Mouse (Mus musculus) gastrocnemius, postnatal 10 days (tissue): ENCODE measurements around the gene Susd2. TPM values are rescaled to one million over a fixed set of nuclear protein-coding genes. Genes with fewer than 3 reads are reported as not detected.
A peak's percentile ranks its signal among the peaks of the same experiment; 100 is the strongest.

ENCODE experiments used
- DNase-seq: peaks from one replicate; pipeline ENCODE4 v3.0.0; 2021; ENCODE audit warnings: mixed read lengths
- long read RNA-seq, 2 experiments: library from polyadenylated mRNA; stranded (forward); transcript quantifications; one replicate each; pipeline ENCODE4 v2.0.0; 2021
- total RNA-seq, 2 experiments: library from RNA; stranded (reverse); gene quantifications; 2 replicates each; pipeline ENCODE4 v1.2.3; 2021

The Susd2 gene
- 1 to 10 TPM; 2.6 to 3.3 TPM for total RNA-seq
- long read RNA-seq, experiment 1, partial matches to known transcripts, result 1 of 5 reads
- long read RNA-seq, experiment 1, other reads (novel, unspliced or antisense), result 0 of 5 reads
- long read RNA-seq, experiment 2, result 0 reads

DNA sequence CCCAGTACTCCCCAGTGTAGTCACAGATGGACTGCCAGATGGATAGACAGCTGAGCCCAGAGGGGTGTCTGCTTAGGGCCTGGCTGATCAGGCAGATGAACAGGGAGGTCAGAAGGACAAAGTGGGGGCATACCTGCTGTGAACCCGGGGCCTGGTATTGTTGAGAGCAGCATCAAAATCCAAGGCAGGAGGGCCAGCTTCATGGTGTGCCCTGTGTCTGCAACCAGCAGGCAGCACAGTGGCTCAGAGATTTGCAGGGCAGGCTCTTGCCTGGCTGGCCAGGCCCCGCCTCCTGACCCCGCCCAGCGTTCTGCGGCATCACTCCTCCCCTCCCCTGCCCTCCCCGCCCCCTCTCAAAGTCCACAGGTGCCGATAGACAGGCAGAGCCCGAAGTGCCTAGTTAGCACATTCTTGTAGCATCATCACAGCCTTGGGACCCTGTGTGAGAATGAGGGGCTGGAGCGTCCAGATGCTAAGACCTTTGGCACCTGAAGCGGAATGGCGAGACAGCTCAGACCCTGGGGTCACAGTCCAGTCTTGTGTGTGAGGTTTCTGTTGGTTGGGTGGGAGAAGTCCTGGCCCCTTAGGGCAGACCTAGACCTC is at the start of gene Susd2:
TSS of gene Susd2 (minus strand) at position 268 of the 603 bp plus-strand sequence.
- peak; percentile 49 for DNase-seq

DNA sequence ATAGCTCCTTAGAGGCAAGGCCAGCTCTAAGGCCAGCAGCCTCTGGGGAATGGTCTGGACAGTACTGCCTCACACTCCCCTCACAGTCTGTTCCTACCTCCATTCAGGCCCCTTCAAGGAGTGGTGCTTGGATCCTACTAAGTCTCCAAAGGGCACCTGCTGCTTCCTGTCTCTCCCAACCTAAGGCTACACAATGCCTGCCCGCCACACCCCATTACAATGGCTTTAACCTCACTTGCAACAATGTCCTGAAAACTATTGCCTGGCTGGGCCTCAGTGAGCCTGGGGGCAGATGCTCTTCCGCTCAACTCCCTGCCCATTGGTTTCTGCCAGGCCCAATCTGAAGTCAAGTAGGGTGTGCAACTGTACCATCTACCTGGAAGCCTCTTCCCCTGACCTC is 44.8 kb upstream of the Susd2 start:
- no peak for DNase-seq

GRCm38 (mm10) chr10:75686724-75687123 is 42.9 kb upstream of the Susd2 start:
- DNase-seq, result no peak

GRCm38 (mm10) chr10:75684035-75685004 is 40.5 kb upstream of the Susd2 start:
- no peak for DNase-seq

DNA sequence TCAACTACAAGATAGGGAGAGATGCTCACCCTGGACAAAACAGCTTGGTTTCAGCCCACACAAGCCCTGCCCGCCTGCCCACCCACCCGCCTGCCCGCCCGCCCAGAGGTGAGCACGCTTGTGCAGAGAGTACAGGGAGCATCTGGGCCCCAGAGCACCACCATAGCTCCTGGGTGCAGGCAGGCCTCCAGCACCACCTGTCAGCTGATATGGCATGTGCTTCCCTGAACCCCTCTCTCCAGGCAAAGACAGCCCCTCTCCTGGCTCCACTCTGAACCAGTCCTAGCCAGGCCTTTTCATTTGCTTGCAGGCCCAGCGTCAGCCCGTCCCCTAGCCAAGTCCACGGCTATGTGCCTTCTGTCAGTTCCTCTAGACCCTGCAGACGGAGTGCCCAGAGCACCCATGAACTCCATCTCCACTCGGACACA is 36.8 kb upstream of the Susd2 start:
- DNase-seq, result no peak

DNA sequence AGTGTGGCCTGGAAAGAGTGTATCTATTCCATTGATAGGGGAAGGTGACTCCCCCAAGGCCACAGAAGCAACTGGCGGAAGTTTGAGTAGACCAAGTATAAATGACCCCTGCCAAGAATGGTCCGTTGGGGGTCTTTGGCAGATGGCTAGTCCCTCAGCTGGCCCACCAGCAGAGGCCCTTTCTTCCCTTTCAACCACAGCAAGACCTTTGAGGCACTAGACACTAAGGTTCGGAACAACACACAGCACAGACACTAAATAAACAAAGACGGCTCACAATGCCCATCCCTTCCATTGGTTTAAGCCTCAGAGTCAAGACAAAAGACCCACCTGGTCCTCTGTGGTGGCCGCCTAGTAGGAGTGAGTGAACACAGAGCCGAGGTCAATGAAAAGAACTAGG is 35.4 kb upstream of the Susd2 start:
- no peak for DNase-seq

- peak; percentile 28 for DNase-seq
Measured at GRCm38 (mm10) chr10:75677989-75678388, 34.2 kb upstream of the Susd2 start.

DNA sequence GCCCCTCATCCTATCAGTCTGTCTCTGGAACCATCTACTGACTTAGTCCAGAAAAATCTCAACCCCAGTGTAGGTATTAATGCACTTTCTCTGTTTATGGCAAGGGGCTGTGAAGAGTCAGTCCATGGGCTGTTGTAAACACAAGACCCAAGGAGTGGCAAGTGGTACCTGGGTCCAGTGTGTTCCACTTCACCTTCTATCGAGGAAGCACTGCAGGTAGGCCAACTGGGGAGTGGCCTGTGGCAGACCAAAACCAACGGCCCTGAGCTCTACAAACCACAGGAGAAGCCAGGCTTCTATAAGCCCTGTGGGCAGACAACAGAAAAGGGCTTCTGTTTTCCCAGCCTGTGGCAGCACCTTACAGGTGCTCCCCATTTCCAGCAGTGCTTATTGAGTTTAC is 33.8 kb upstream of the Susd2 start:
- no peak for DNase-seq

- DNase-seq, result no peak
Measured at GRCm38 (mm10) chr10:75676819-75677565, 33.2 kb upstream of the Susd2 start.

DNA sequence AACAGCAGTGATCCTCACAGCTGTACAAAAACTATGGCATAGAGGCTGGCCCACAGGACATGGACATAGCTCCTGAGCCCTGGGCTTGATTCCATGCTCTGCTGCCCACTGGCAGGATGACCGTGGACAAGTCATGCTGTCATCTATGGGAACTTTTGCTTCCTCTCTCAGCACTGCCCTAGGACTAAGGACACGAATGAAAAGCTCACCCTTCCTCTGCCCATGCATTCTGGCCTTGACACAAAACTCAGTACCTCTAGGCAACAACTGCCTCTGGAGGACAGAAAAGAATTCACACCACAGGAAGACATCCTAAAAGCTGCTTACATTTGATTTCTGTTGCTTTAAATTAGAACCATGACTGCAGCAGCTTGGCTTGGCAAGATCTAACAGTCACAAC is 32.5 kb upstream of the Susd2 start:
- no peak for DNase-seq

DNA sequence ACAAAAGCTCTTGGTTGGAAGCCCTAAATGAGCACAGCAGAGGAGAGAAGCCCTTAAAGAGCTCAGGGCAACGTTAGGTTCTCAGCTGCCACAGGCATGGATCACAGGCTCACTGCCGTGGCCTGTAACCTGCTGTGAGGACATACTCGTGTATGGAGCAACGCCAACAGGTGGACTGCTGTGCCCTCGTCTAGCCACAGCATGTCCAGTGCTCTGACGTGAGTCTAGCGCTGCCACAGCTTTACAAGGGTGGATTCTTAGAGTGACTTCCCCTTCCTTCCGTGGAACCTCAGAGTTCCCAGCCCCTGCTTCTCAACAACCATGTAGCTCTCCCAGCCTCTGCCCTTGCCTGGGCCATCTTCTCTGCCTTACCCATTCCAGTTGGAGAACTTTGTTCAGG is 31.8 kb upstream of the Susd2 start:
- no peak for DNase-seq

DNA sequence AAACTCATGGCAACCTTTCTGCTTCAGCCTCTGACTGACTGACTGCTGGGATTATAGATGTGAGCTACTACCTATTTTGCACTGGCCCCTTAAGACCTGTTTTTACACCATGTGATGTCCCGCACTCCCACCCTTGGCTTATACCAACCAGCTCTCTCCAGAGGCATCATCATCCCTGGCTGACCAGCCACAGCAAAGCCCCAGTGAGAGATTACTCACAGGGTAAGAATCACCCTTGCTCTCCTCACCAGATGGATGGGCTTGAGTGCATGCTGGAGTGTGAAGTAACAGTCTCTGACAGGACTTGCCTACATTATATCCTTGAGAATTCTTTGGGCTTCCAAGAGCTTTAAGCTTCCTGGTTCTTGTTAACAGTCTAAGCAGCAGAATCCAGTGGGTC is 26.1 kb upstream of the Susd2 start:
- DNase-seq, result no peak

DNA sequence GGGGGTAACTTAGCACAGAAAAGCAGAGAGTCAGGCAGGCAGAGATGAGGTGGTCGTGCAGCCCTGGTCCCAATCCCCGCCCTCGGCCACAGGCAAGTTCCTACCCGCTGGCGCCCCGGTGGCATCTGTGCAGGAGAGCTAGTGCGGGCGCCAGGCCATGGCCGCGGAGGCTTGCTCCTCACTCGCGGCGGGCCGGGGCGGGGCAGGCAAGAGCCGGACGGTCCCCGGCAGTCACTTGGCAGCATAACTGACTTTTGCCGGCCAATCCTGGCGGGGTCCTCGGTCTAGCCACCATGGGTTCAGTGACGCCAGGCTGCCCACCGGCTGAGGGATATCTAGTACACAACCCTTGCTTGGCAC is 24.1 kb upstream of the Susd2 start:
- DNase-seq, result peak; percentile 82

DNA sequence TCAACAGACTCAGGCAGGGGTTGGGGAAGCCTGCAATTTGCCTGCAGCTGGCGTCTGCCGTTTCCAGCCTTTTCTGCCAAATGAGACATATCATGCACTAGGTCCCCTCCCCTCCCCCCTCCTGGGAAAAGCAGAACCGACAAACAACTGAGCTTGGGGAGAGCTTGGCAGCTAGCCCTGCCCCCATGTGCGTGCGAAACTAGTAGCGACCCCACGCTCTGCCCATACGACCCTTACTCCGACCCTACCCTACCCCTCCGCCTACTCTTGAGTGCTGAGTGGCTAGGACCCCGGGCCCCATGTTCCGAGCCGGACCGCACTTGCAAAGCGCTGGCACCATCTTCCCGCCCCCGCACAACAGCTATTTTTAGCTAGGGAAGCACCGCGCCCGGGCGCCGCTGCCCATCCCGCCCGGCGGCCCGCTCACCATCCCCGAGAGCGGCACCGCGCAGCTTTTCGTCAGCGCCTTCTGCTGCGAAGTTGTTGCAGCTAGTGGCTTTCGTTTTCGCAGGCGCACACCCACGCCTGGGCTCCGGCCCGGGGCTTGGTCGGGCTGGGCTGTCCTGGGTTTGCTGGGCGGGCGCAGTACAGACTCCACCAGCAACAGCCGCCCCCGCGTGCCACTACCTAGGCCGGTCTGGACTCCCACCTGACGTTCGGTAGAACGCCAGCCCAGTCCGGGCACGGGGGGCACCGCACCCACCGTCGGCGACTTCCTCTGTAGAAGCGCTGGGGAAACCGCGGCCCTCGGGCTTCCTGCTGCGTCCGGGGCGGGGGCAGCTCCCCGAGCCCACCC is 23.5 kb upstream of the Susd2 start:
- peak; percentile 75 for DNase-seq

DNA sequence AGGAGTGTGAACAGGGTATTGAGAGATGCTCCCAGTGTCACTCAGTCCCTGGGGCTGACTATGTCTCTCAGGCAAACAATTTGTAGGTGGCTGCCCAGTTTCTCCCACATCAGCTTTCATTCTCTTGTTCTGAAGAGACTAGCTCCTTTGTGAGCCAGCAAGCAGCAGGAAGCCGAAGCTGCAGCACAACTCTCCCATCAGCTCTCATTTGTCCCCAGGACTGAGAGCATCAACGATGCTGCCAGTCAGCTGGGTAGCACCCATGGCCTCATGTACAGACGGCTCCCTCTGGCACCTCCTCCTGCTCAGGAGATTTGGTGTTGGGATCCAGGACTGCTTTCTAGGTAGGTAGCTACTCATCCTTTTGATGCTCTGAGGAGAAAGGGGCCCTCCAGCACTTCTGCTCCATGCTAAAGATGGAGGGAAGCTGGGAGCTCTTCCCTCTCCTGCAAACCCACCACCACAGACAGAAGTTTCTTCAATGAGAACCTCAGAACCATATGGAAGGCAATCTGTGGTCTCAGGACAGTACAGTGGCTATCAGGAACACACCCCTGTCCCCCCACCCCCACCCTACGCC is 22.7 kb upstream of the Susd2 start:
- DNase-seq, result no peak

DNA sequence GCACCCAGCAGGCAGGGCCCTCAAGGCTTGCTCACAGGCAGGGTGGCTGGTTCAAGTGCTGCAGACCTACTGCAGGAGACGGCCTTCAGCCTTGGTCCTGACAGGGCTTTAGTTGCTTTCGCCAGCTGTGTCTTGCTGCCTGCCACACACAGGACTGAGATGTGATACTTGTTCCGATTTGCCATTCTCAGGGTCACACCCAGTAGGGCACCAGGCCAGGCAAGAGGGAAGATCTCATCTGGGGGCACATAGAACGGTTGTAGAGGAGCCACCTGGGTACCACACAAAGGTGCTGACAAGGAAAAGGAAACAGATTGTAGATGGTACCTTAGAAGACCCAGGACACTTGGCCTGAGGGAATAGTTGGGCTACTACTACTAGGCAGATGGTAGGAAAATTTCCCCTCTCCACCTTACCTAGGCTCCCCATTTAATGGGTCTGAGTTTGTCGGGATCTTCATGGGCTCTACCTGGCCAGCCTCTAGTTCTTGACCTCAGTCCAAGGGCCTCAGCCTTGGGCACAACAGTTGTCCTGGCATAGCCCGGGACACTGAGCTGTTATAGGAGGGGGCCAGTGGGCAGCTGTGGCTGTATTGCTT is 21.0 kb upstream of the Susd2 start:
- no peak for DNase-seq

DNA sequence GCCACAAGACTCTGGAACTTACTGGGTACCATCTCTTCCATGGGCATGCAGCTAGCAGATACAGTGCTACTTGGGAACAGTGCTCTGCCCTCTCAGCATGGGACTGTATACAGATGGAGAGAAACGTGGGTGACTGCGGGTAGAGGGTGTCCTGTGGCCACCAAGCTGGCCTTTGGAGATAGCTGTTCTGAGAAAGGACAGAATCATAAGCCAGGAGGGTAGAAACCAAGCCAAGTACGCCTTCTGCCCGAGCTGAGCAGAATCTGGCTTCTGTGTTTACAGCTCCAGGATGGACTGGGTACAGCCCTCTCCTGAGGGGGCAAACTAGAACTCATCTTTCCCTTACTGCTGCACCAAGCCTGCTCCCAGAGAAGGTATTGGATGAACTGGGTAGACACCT is 18.8 kb upstream of the Susd2 start:
- DNase-seq, result no peak

GRCm38 (mm10) chr10:75661876-75662275 is 18.1 kb upstream of the Susd2 start:
- no peak for DNase-seq

DNA sequence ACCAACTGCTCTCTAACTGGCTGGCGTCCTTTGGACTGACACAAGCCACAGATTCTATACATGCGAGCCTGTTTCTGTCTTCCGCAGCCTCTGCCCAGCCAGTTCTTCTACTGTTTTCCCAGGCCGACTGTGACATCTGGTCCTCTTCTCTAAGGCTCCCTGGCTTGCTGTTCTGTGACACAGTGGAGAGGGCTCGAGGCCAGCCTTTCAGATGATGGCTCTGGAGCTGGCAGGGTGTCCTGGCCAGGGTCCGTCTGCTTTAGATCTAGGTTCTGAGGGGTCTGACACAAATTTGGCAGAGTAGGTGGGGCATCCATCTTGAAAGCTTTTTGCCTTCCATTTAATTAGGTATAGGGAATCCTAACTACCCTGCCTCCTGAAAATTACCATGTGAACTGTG is 17.6 kb upstream of the Susd2 start:
- no peak for DNase-seq

GRCm38 (mm10) chr10:75657772-75658171 is 14.0 kb upstream of the Susd2 start:
- no peak for DNase-seq

GRCm38 (mm10) chr10:75657165-75657564 is 13.4 kb upstream of the Susd2 start:
- no peak for DNase-seq
